Mouse (Mus musculus) CH12.LX (cell line): ENCODE results near the gene Olfr1436.

ENCODE experiments used
- BHLHE40 ChIP-seq: IDR thresholded peaks from 2 replicates; pipeline ENCODE4 v1.6.1; 2011; ENCODE audit warnings: mild to moderate bottlenecking, low read depth, low read length, improper control_type of control experiment
- CTCF ChIP-seq, 2 experiments: IDR thresholded peaks in 1 of 2; conservative IDR thresholded peaks in 1 of 2; 2 replicates each; pipeline ENCODE4 v1.5.1; 2011 to 2012; ENCODE audit warnings: low read depth in 2 of 2, low read length in 2 of 2, improper control_type of control experiment in 1 of 2, inconsistent platforms in 1 of 2, mild to moderate bottlenecking in 1 of 2, moderate library complexity in 1 of 2
- HCFC1 ChIP-seq: IDR thresholded peaks from 2 replicates; pipeline ENCODE4 v1.6.1; 2012; ENCODE audit warnings: low read depth, mild to moderate bottlenecking, inconsistent platforms, low read length, improper control_type of control experiment
- RCOR1 ChIP-seq: conservative IDR thresholded peaks from 2 replicates; pipeline ENCODE4 v1.6.1; 2012; ENCODE audit warnings: low read depth, mild to moderate bottlenecking, inconsistent platforms, low read length, improper control_type of control experiment
- TCF12 ChIP-seq: IDR thresholded peaks from 2 replicates; pipeline ENCODE4 v1.6.1; 2014; ENCODE audit warnings: low read depth, mild to moderate bottlenecking, inconsistent platforms, low read length, improper control_type of control experiment

- TF ChIP-seq CTCF (conservative IDR thresholded peaks at IDR 0.05 in 1 of 2, IDR thresholded peaks at IDR 0.05 in 1 of 2; ENCODE audit: low read depth in 2 of 2, low read length in 2 of 2) (no peak), TCF12 (no peak), HCFC1 (no peak), BHLHE40 (no peak), RCOR1 (no peak)
Observed at GRCm38 (mm10) chr19:12279554-12279953, 19.4 kb downstream of the Olfr1436 start, which contains the start of gene Olfr1434.
